Mouse (Mus musculus): ENCODE data around the gene Tubg1.

Gene Tubg1

GRCm38 (mm10) chr11:101163476-101164350 lies 44.0 kb downstream of the Tubg1 start:
- intact Hi-C loops (cut with DNase I), result no loop called here

GRCm38 (mm10) chr11:101164351-101164665 lies 44.6 kb downstream of the Tubg1 start:
- intact Hi-C loops (cut with DNase I), result no loop called here

GRCm38 (mm10) chr11:101164677-101165580 lies 45.2 kb downstream of the Tubg1 start:
- intact Hi-C loops (cut with DNase I), result no loop called here

GRCm38 (mm10) chr11:101166357-101166756 lies 46.6 kb downstream of the Tubg1 start:
- intact Hi-C loops (cut with DNase I), result no loop called here

- intact Hi-C loops (cut with DNase I), result no loop called here
Observed at GRCm38 (mm10) chr11:101167211-101167962, 47.6 kb downstream of the Tubg1 start.

GRCm38 (mm10) chr11:101167963-101168300 lies 48.2 kb downstream of the Tubg1 start:
- intact Hi-C loops (cut with DNase I), result no loop called here

- intact Hi-C loops (cut with DNase I), result no loop called here
Observed at GRCm38 (mm10) chr11:101168301-101168980, 48.7 kb downstream of the Tubg1 start.

GRCm38 (mm10) chr11:101169301-101170107 lies 49.8 kb downstream of the Tubg1 start:
- intact Hi-C loops (cut with DNase I), result loop anchor here (5.0 kb wide), 1 partner anchor 32 kb away; no protein-coding TSS in a partner anchor

GRCm38 (mm10) chr11:101170354-101170810 lies 50.6 kb downstream of the Tubg1 start, which contains the start of gene Cntnap1:
Gene Cntnap1, plus strand, starts transcription at chr11:101170523.
- intact Hi-C loops (cut with DNase I), result loop anchor here (5.0 kb wide), 1 partner anchor 33 kb away; no protein-coding TSS in a partner anchor

- intact Hi-C loops (cut with DNase I), result loop anchor here (5.0 kb wide), 1 partner anchor 34 kb away; no protein-coding TSS in a partner anchor
Observed at GRCm38 (mm10) chr11:101170811-101171610, 51.3 kb downstream of the Tubg1 start, which contains the start of gene Plekhh3. Gene Plekhh3, minus strand, starts transcription at chr11:101171351.

GRCm38 (mm10) chr11:101171721-101172433 lies 52.1 kb downstream of the Tubg1 start:
- intact Hi-C loops (cut with DNase I), result loop anchor here (5.0 kb wide), 1 partner anchor 35 kb away; no protein-coding TSS in a partner anchor

GRCm38 (mm10) chr11:101172434-101172815 lies 52.7 kb downstream of the Tubg1 start:
- intact Hi-C loops (cut with DNase I), result loop anchor here (5.0 kb wide), 1 partner anchor 35 kb away; no protein-coding TSS in a partner anchor

GRCm38 (mm10) chr11:101173112-101173511 lies 53.4 kb downstream of the Tubg1 start:
- intact Hi-C loops (cut with DNase I), result loop anchor here (5.0 kb wide), 1 partner anchor 36 kb away; no protein-coding TSS in a partner anchor

- intact Hi-C loops (cut with DNase I), result loop anchor here (5.0 kb wide), 1 partner anchor 37 kb away; no protein-coding TSS in a partner anchor
Observed at GRCm38 (mm10) chr11:101173631-101174388, 54.1 kb downstream of the Tubg1 start.

- intact Hi-C loops (cut with DNase I), result loop anchor here (5.0 kb wide), 1 partner anchor 37 kb away; no protein-coding TSS in a partner anchor
Observed at GRCm38 (mm10) chr11:101174389-101174745, 54.6 kb downstream of the Tubg1 start.

GRCm38 (mm10) chr11:101174851-101175628 lies 55.3 kb downstream of the Tubg1 start, which contains the start of gene Ccr10:
Gene Ccr10, minus strand, starts transcription at chr11:101175443.
- intact Hi-C loops (cut with DNase I), result loop anchor here (5.0 kb wide), 2 partner anchors 38 to 78 kb away; partner anchors contain the start of gene Psmc3ip

Data from adrenal gland (tissue).